ENCODE assay signal across 15 mouse cellular contexts in the genomic region with DNA sequence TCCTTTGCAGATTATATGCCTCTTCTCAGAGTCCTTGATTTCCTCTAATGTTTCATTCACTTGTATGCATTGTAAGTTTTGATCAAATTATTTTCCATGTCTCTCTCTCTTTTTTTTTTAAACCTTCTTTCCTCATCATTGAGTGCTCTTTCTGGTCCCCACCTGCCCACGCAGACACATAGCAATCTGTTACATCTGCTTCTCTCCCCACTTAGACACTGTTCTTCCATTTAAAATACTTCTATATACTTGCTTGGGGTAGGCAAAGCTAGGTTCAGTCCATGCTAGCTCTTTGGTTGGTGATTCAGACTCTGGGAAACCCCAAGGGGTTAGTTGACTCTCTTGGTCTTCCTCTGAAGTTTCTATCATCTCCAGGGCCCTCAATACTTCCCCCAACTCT. TPM values are rescaled to one million over a fixed set of nuclear protein-coding genes. Genes with fewer than 3 reads are reported as not detected.
DNase-seq lines count a peak whose midpoint lies in the region.
"Had no signal": no experiment of that assay in that cellular context is flagged by ENCODE, and none has a peak within 500 bp of the region (broad histone marks: within the 10 kb centered on the region; RNA-seq: fewer than 3 reads in every experiment).

No protein-coding gene starts in this region.

- intact Hi-C loops in left cerebral cortex, postnatal 10 days (cut with DNase I) = no loop called here

- DNase-seq in layer of hippocampus, adult 9-11 months = peak; percentile 57
- DNase-seq in layer of hippocampus, postnatal 14 days (ENCODE audit: low spot score in 2 of 2) = no peak
- DNase-seq in left cerebral cortex, adult 18-20 months (ENCODE audit: low spot score in 2 of 2) = peak; percentile 54 to 61
- no peak for DNase-seq in left cerebral cortex, postnatal 10 days (ENCODE audit: extremely low spot score in 1 of 2, low spot score in 2 of 2)
- DNase-seq in brain, adult 2 months (ENCODE audit: low read depth, low spot score) = peak; percentile 77
- peak; percentile 65 for DNase-seq in telencephalon, adult 2 months (ENCODE audit: low read depth, low spot score)
- DNase-seq: adrenal gland, adult 2 months; adrenal gland, postnatal 14 days; cerebellum, adult 11-12 months; cerebellum, adult 8-10 months; cerebellum, postnatal 14 days; gastrocnemius, postnatal 25 days; heart, adult 18-20 months; heart, postnatal 10 days; heart, postnatal 36 days had no signal

RNA-seq across cellular contexts. Expression of a gene that starts 20.0 kb away (rescaled TPM):
- total RNA-seq in layer of hippocampus, postnatal 14 days (2021) = 10 to 100 TPM; 44.7 to 51.4 TPM
- total RNA-seq in left cerebral cortex, adult 18-20 months (2021) = 10 to 100 TPM; 30.5 to 30.9 TPM
- 10 to 100 TPM; 21.9 to 24.4 TPM for total RNA-seq in left cerebral cortex, postnatal 10 days (2021)

Comparison
In these comparisons a context has a peak if more than half of its experiments do, and no peak if none do; other contexts are left out.
1. DNase-seq: peak in layer of hippocampus, adult 9-11 months (single experiment), left cerebral cortex, adult 18-20 months (2 of 2), brain, adult 2 months (single experiment) and telencephalon, adult 2 months (single experiment); none in layer of hippocampus, postnatal 14 days (0 of 2) and left cerebral cortex, postnatal 10 days (0 of 2).